Mouse (Mus musculus): ENCODE measurements around the gene Pik3r5. TPM values are rescaled to one million over a fixed set of nuclear protein-coding genes. Genes with fewer than 3 reads are reported as not detected.

The Pik3r5 gene
- total RNA-seq, 4 experiments from 2014 or later: 1.7 to 6.8 (median 3.3) TPM

DNA sequence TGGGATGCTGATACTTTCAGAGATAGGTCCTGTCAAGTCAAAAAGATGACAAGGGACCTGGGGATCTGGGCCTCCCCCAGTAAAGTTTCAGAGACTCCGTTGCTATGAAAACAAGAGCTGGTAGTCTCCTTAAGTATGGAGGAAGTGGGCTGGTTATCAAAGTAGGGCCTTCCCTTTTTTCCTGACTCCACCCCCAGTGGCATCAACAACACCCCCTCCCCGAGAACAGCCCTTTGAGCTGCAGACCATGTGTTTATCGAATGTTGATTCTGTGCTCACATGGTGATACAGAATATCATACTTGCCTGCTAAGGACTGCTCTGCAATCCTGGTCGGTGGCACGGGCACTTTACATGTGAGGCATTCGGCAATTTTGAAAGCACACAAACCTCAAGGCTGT is 51.3 kb downstream of the Pik3r5 start:
- DNase-seq (ENCODE audit: low spot score in 2 of 2): no peak

DNA sequence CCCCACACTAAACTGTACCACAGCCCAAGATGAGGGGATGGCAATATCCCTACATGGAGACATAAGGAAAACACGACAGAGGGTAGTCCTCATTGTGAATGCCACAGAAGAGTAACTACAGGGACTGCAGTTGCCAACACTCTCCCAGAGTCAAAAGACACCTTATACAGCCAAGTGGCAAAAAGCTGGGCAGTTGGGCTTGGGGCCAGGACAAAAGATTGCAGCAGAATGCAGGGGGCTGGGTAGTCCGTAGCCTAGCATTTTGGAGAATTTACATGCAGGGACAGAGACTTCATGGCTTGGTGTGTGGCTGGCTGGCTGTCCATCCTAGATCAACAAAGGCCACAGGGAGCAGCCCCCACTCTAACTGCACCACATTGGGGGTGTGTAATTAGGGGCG is 52.5 kb downstream of the Pik3r5 start:
- DNase-seq (ENCODE audit: low spot score in 2 of 2): no peak

DNA sequence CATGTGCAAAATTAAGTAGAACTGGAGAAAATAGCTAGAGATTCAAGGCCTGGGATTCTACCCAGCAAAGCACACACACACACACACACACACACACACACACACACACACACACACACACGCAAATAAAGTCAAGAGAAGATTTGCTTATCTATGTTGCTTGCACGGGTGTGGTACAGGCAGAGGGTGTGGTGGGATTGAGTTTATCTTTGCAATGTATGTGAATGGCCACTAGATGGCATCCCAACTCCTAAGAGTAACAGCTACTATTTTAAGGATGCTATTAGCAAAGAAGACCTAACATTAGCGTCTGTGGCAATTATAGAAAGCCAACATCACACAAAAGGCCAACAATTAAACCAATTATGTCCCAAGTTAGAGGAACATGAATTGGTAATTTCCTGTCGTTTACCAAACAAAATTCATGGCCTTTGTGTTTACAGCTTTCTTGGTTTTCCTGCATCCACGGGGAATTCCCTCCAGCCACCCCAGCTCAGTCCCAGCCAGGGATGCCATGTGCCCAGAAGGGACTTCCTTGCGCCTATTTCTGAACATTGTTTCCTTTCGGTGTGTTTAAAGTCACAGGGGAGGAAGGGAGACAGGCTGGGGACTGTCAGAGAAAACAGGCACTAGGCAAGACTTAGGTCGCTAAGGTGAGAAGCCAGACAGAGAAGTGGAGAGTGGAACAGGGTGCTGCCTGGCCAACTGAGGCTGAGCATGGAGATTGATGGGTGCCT is 53.5 kb downstream of the Pik3r5 start:
- DNase-seq (ENCODE audit: low spot score in 2 of 2): peak in 1 of 2 experiments; percentile 40

DNA sequence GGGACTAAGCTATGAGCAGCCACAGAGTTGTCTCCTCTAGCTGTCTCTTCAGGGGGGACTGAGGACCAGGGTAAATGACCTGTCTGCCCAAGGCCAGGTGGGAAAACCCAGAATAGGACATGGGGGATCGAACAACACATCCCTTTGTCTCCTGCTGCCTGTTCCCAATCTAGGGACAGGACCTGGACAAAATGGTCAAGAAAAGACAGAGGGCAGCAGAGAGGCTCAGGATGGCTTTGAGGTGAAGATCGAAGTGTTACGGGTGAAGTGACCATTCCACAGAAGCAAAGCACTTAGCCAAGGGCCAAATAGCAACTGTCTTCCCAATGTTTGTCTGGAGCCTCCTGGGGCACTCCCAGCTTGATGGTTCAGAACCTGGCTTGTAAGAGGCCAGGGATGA is 54.2 kb downstream of the Pik3r5 start:
- no peak for DNase-seq (ENCODE audit: low spot score in 2 of 2)

DNA sequence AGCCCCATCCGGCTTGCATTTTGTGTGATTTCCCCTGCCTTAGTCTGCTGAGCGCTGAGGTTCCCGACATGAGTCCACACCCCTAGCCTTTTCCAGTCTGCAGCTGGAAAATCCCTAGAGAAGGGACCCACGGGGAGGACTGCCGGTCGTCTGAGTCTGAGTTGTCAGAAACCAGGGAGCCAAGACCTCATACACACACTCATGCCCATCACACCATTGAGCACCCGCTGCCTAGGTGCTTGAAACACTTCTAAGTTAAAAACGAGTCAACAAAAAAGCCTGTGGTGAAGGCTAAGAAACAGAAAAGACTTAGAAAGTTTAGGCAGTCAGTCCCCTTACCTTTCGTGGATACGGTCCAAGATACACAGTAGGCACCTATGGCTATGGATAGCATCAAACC is 55.8 kb downstream of the Pik3r5 start:
- no peak for DNase-seq (ENCODE audit: low spot score in 2 of 2)

DNA sequence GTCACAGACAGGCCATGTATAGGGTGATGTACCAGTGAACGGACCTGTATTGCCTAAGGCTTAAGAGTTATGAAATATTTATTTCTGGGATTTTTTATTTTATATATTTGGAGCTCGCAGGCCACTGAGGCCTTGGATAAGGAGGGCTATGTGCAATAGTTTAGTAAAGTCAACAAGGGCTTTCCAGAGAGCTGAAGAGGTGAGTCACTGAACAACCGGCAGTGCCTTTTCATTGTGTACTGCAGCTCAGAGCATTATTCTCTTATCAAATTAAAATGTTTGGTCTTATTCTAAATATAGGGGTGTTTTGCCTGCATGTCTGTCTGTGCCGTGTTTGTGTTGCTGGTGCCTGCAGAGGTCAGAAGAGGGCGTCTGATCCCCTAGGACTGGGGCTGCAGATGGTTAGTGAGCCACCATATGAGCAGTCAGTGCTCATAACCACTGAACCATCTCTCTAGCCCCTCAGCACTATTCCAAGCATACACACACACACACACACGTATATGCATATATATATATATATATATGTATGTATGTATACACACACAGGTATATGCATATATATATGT is 56.4 kb downstream of the Pik3r5 start:
- DNase-seq (ENCODE audit: low spot score in 2 of 2): no peak

DNA sequence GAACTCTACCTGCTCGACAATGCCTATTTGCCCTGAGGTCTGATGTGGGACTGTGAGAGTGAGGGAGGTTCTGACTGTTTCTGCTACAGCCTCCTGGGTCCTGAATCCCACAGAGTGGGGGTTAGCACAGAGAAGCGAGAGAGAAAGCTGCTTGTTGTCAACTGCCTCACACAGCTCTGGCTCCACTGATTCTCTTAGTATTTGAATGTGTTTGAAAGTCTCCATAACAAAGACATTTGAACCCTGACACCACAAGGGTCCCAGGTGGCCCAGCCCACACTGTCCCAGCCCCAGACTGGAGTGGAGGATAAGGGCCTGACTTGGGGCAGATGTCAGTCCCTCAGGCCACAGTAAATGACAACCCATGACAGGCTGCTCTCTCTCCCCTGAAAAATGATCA is 57.3 kb downstream of the Pik3r5 start:
- DNase-seq (ENCODE audit: low spot score in 2 of 2): no peak

DNA sequence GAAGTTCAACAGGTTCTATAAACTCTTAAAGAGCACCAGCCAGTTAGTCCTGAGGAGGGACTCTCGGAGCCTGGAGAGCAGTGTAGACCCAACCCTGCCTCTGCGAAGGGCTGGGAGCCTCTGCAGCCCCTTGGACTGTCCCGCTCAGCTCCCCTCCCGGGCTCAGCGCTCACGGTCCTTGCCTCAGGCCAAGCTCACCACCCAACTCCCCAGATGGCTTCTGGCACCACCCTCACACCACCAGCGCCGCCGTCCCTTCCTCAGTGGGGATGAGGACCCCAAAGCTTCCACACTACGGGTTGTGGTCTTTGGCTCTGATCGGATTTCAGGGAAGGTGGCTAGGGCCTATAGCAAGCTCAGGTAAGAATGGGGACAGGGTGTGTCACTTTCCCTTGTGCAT is 60.7 kb downstream of the Pik3r5 start:
- DNase-seq (ENCODE audit: low spot score in 2 of 2): no peak

DNA sequence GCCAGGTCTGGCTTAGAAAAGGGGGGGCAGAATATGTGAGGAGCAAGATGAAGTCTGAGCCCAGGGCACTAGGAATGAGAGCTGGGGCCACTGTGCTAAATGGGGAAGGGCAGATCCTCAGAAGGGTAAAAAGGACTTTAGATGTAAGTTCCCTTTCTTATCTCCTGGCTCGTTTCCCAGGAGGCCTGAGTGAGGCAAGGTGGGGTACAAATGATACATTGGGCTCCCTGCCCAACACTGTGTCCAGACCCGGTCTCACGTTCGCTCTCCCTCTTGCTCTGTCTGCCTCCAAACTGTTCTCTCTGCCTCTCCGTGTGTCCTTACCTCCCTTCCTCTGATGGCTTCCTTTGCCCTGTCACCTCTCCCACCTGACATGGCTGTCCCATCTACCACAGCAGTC is 61.8 kb downstream of the Pik3r5 start:
- DNase-seq (ENCODE audit: low spot score in 2 of 2): no peak

DNA sequence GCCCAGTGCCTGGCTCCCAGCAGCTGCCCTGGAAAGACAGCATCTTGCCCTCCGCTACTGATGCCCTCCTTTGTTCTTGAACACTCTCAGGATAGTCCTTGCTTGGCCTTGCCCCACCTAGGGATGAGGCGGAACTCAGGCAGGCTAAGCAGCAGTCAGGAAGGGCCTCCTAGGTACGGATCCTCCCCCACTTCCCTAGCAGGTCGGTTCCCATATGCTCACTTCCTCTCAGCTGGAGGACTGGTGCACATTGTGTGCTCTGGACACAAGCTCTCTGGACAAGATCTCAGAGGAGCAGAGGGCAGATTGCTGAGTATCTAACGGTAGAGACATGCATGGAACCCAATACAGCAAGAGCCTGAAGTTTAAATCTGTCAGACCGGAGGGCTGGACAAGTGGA is 65.2 kb downstream of the Pik3r5 start:
- DNase-seq (ENCODE audit: low spot score in 2 of 2): no peak

DNA sequence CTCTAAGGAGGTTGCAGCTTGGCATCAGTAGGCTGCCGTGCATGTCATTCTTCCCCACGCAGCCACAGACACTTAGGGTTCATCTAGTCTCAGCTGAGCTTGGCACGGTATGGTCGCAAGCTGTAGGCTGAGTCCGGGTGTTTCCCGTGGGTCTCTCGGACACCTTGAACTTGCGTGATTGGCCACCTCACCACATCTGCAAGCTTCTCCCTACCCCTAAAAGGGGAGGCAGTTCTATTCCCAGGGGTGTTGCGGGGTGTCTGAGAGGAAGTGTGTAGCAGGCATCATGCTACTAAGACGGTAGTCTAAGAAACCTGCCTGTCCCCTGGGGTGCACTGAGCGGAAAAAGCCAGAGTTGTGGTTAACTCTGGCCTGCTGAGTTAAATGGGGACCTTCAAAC is 66.6 kb downstream of the Pik3r5 start:
- DNase-seq (ENCODE audit: low spot score in 2 of 2): no peak

DNA sequence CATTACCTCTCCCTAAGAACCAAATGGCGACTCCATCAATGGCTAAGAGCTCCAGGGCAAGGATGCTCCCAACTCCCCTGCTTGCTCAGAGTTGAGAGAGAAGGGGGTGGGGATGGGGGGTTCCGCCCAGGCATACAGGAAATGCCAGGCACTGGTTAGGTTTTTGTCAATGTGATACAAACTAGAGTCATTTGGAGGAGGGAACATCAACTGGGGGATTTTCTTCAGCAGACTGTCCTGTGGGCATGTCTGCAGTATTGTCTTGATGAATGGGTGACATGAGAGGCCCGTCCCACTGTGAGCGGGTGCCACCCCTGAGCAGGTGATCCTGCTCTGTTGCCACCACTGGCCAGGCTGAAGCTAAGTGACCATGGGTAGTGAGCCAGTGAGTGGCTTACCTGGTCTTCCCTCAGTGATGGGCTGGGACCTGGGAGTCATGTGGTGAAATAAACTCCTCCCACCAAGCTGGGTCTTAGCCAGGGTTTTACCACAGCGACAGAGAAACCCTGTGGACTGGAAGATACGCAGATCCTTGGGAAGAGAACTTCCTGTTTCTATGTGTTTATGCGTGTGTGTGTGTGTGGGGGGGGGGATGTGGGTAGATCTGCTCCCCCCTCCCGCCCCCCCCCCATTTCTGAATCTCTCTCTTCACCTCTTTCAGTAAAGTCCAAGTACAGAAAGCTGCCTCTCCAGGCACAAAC is 67.2 kb downstream of the Pik3r5 start:
- DNase-seq (ENCODE audit: low spot score in 2 of 2): no peak

DNA sequence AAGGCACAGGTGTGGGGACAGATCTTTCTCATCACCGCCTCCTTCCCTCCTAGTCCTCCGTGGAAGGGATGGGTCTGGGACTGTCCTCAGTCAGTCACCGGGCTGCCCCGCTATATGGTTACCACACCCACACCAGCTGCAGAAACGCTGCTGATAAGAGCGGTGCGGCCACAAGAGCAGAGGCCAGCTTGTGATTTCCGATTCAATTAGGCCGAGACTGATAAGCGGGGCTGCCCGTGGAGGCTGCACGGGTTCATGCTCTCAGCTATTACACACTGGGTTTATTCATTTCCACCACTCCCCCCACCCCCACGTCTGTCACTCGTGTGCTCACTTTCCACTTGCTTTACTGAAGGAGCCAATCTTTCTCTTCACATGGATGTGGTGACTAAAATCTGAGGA is 69.0 kb downstream of the Pik3r5 start:
- DNase-seq (ENCODE audit: low spot score in 2 of 2): no peak

DNA sequence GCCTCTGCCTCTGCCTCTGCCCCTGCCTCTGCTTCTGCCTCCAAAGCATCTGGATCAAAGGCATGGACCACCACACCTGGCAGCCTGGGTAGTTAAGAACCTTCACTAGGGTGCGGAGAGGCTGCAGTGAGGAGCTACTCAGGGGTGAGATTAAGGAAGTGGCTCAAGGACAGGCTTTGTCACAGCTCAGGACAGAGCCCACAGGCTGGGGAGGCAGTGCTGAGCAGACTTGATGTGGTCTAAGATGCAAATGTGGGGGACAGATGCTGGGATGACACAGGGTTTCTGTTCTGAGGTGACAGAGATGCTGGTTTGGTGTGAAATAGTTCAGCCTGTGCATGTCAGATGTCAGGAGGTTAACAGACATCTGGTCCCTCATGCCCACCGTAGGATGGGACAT is 70.5 kb downstream of the Pik3r5 start:
- no peak for DNase-seq (ENCODE audit: low spot score in 2 of 2)

DNA sequence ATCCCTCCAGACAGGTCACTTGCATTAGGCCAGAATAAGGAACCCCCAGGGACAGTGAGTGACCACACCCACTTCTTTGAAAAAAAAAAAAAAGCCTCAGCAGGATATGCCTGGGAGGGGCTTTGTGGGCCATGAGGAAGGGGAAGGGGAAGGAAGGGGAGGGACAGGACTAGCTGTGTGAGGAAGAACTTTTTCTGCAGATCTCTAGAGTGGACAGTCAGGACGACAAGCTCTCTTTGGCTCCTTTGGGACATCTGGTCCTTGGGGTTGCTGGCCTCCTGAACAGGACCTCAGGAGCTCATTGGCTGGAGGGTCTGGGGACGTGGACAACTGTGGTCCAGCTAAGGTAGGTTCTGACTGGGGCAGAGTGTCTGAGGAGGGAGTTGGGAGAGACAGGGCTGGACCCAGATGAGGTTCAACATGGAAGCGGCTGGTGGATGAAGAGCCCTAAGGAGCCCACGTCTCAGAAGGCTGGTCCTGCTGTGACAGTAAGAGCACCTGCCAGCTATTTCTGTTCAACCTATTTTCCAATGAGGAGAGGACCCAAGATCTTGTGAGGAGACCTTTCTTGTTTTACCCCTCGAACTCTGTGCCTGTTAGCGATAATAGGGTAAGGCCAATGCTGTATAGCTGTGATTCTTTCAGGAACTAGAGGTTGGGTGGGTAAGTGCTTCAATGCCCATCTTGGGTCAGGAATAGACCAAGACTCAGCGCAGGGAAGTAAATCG is 71.1 kb downstream of the Pik3r5 start, which contains the start of gene Pik3r6:
Pik3r6 (plus strand) TSS at position 118 of the 728 bp plus-strand sequence.
- DNase-seq (ENCODE audit: low spot score in 2 of 2): no peak

DNA sequence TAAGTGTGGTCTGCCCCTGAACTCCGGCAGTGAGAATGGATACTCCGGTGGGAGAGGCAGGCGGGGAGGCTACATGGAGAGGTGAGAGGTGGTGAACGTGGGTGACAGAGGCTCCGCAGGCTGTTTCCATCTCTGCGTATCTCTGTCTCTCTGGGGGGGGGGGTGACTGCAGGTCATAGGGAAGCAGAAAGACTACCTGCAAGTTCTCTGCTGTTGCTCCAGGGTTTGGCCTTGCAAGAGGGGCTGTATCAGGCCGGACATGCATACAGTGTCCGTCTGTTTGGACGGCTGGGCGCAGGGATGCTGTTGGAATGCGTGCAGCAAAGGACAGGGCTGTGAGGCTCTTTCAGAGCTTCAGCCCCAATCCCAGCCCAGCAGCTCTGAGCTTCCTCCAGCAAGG is 73.0 kb downstream of the Pik3r5 start:
- DNase-seq (ENCODE audit: low spot score in 2 of 2): no peak

DNA sequence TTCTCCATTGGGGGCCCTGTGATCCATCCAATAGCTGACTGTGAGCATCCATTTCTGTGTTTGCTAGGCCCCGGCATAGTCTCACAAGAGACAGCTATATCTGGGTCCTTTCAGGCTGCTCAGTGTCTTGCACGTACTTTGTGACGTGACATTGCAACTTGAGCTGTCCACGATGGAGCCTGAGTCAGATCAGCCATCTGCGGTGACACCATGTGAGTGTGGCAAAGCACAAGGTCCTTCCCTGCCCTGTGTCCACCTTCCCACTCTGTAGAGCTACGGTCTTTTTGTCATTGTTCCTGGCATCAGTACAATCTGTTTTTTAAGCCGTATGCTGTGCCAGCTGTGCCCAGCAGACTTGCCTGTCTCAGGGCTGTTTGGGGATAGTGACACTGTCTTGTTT is 75.3 kb downstream of the Pik3r5 start:
- no peak for DNase-seq (ENCODE audit: low spot score in 2 of 2)

DNA sequence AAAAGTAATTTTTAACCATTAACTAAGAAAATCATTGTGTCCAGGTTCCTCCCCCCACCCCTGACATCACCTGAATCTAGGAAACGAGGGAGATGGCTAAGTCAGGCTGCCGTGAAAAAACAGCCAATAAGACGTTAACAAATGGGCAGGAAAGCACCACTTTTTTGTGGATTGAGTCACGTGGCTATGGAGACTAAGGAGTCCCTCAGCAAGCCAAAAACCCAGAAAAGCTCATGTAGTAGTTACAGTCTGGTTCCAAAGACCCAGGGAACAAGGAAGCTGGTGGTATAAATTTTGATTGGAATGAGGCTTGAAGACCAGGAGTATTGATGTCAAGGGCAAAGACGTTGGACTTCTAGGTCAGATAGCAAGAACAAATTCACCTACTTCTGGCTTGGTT is 76.7 kb downstream of the Pik3r5 start:
- DNase-seq (ENCODE audit: low spot score in 2 of 2): no peak

DNA sequence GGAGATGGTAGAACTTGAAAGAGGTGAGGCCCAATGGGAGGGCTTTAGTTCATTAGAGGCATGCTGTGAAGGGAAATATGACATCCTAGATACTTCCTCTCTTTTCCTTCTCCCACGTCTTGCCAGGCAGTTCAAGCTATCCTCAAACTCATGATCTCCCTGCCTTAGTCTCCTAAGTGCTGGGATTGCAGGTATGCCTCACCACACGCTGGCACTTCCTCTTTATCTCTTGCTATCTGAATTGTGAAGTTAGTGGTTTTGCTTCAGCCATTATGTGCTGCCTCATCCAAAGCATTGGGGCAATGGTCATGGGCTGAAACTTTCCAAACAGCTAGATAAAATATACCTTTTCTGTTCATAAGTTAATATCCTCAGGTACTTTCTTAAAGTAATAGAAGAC is 77.3 kb downstream of the Pik3r5 start:
- DNase-seq (ENCODE audit: low spot score in 2 of 2): no peak

DNA sequence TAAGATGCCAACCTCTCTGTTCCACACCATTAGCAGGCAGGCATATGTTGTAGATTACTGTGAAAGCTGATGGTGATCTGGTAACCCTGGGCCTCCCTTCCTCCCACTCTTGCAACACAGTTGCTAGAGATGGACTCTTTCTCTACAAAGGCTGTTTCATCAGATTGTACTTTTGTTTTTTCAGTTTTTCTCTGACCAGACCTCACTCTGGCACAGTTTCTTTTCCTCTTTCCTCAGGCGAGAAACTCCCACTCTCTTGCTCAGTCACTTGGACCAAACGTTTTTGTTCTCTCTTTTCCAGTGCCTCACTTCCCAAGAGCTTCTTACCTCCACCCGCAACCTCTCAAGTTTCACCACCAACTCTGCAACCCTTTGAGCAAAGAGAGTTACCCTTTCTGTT is 82.0 kb downstream of the Pik3r5 start:
- no peak for DNase-seq (ENCODE audit: low spot score in 2 of 2)

DNA sequence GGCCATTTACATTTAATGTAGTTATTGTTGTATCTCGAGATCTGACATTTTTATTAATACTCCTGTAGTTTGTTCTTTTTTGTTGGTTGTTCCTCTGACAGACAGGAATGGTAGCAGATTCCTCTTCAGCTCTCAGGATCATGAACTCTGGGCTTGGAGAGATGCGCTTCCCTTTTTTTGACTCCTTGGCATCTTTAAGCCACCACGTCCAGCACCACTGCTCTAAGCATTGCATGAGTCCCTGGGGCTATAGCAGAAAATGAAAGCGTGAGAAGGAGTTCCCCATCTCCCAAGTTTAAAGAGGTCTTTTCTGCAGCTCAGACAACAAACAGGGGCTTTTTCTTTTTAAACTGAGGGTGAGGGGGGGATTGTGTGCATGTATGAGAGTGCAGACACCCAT is 87.4 kb downstream of the Pik3r5 start:
- DNase-seq (ENCODE audit: low spot score in 2 of 2): no peak

DNA sequence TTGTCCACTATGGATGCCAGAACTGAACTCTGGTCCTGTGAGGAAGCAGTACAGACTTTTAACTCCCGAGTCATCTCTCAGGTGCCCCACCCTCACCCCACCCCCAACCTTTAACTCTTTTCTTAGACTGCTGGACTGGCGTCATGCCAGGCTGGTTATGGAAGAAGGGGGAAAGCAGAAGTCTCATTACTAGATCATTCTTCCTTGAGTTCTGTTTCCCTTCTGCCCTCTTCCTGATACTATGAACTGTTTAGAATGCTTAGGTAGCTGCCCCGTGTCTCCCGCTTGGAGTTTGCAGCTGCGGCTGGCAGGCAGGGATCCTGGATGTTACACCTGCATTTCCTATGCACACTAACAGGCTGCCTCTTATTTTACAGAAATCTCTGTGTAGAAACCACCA is 87.9 kb downstream of the Pik3r5 start:
- no peak for DNase-seq (ENCODE audit: low spot score in 2 of 2)
